Mouse (Mus musculus) cortical plate, adult 2 months (tissue): ENCODE results near the gene Asic2. TPM values are rescaled to one million over a fixed set of nuclear protein-coding genes. Genes with fewer than 3 reads are reported as not detected.

ENCODE experiments used
- H3K27ac ChIP-seq: fragments of 200-500 bp; 2 replicates; pipeline ENCODE4 v1.5.1; 2012; ENCODE audit warnings: low read length, control low read depth, inconsistent platforms; ENCODE audit not compliant: insufficient read depth
- H3K4me1 ChIP-seq: fragments of 200-500 bp; 2 replicates; pipeline ENCODE4 v1.6.1; 2011; ENCODE audit warnings: low read length; ENCODE audit not compliant: control insufficient read depth, insufficient read depth
- H3K4me3 ChIP-seq: fragments of 200-500 bp; 2 replicates; pipeline ENCODE4 v1.5.1; 2011; ENCODE audit warnings: mild to moderate bottlenecking, low read length, control low read depth; ENCODE audit not compliant: insufficient read depth
- CTCF ChIP-seq: fragments of 200-500 bp; IDR thresholded peaks from 2 replicates; pipeline ENCODE4 v1.5.1; 2011; ENCODE audit warnings: mild to moderate bottlenecking, control low read depth, low read length; ENCODE audit not compliant: insufficient read depth; ENCODE audit errors: extremely low read depth
- POLR2A ChIP-seq: fragments of 200-500 bp; IDR thresholded peaks from 2 replicates; pipeline ENCODE4 v1.6.1; 2011; ENCODE audit warnings: mild to moderate bottlenecking, low read length, control low read depth; ENCODE audit not compliant: insufficient read depth; ENCODE audit errors: extremely low read depth
- polyA plus RNA-seq: library from polyadenylated mRNA; depleted of rRNA; stranded (reverse); fragments of >200 nt; gene quantifications from 2 replicates; pipeline ENCODE4 v1.2.3, GENCODE M21; 2012

Gene Asic2
- polyA plus RNA-seq, 1 experiment: 51.8 TPM

GRCm38 (mm10) chr11:81965653-81966625 lies 2.3 kb downstream of the Asic2 start:
- H3K4me3 ChIP-seq: peak overlapping the region; percentile 90
- TF ChIP-seq POLR2A (peak; percentile 39; the same call in 1 of the 2 replicates), CTCF (no peak)
- no peak overlapping the region for H3K27ac ChIP-seq
- no peaks in the 10 kb centered on the region; the same call in 1 of the 2 replicates for H3K4me1 ChIP-seq

GRCm38 (mm10) chr11:81964561-81964960 lies 3.7 kb downstream of the Asic2 start:
- Histone ChIP-seq H3K4me1 (no peaks in the 10 kb centered on the region; the same call in 1 of the 2 replicates), H3K27ac (no peak overlapping the region), H3K4me3 (no peak overlapping the region)
- TF ChIP-seq POLR2A (no peak), CTCF (no peak)

- no peak overlapping the region for H3K4me3 ChIP-seq
- H3K4me1 ChIP-seq: no peaks in the 10 kb centered on the region
- no peak overlapping the region for H3K27ac ChIP-seq
- TF ChIP-seq POLR2A: no peak
- TF ChIP-seq CTCF: no peak
These were observed 13.9 kb downstream of the Asic2 start for GRCm38 (mm10) chr11:81954398-81954797.

GRCm38 (mm10) chr11:81948021-81948420 lies 20.2 kb downstream of the Asic2 start:
- Histone ChIP-seq H3K27ac (no peak overlapping the region), H3K4me1 (no peaks in the 10 kb centered on the region; the same call in 1 of the 2 replicates), H3K4me3 (no peak overlapping the region)
- TF ChIP-seq CTCF: no peak
- no peak for TF ChIP-seq POLR2A

GRCm38 (mm10) chr11:81942167-81942566 lies 26.1 kb downstream of the Asic2 start:
- TF ChIP-seq POLR2A: no peak
- peaks cover 1% of the 10 kb centered on the region for H3K4me1 ChIP-seq
- no peak overlapping the region for H3K27ac ChIP-seq
- no peak overlapping the region for H3K4me3 ChIP-seq

GRCm38 (mm10) chr11:81940988-81941387 lies 27.3 kb downstream of the Asic2 start:
- H3K4me3 ChIP-seq: no peak overlapping the region
- no peak overlapping the region for H3K27ac ChIP-seq
- TF ChIP-seq POLR2A: no peak
- peak; percentile 57 for TF ChIP-seq CTCF
- peaks cover 1% of the 10 kb centered on the region for H3K4me1 ChIP-seq

GRCm38 (mm10) chr11:81937516-81937915 lies 30.7 kb downstream of the Asic2 start:
- Histone ChIP-seq H3K27ac (no peak overlapping the region), H3K4me1 (peaks cover 1% of the 10 kb centered on the region; the same call in 1 of the 2 replicates), H3K4me3 (no peak overlapping the region)
- TF ChIP-seq CTCF: no peak
- TF ChIP-seq POLR2A: no peak

GRCm38 (mm10) chr11:81926393-81926792 lies 41.9 kb downstream of the Asic2 start:
- no peak overlapping the region for H3K4me3 ChIP-seq
- TF ChIP-seq POLR2A: no peak
- TF ChIP-seq CTCF: no peak
- no peak overlapping the region for H3K27ac ChIP-seq
- H3K4me1 ChIP-seq: no peaks in the 10 kb centered on the region

GRCm38 (mm10) chr11:81923626-81924025 lies 44.6 kb downstream of the Asic2 start:
- no peak overlapping the region for H3K27ac ChIP-seq
- TF ChIP-seq POLR2A: no peak
- no peak for TF ChIP-seq CTCF
- no peak overlapping the region for H3K4me3 ChIP-seq
- no peaks in the 10 kb centered on the region for H3K4me1 ChIP-seq

- no peak for TF ChIP-seq CTCF
- TF ChIP-seq POLR2A: no peak
- Histone ChIP-seq H3K4me3 (no peak overlapping the region), H3K27ac (no peak overlapping the region), H3K4me1 (no peaks in the 10 kb centered on the region)
These were observed 45.2 kb downstream of the Asic2 start for GRCm38 (mm10) chr11:81923096-81923495.
